Mouse (Mus musculus): ENCODE measurements around the gene Dhrs1. TPM values are rescaled to one million over a fixed set of nuclear protein-coding genes. Genes with fewer than 3 reads are reported as not detected.

Gene Dhrs1
- polyA plus RNA-seq, 1 experiment: 122 TPM

GRCm38 (mm10) chr14:55727889-55728685 lies 17.4 kb downstream of the Dhrs1 start:
- no peaks in the 10 kb centered on the region for H3K27me3 ChIP-seq (ENCODE audit: control insufficient read depth, insufficient read depth, low read length)
- WGBS: 61% methylated on average over 8 of the region's 8 CpGs
- no peaks in the 10 kb centered on the region for H3K4me1 ChIP-seq (ENCODE audit: control insufficient read depth, insufficient read depth, low read length)
- H3K4me3 ChIP-seq (replicated peaks; ENCODE audit: insufficient read depth, low read depth, low read length): no peak overlapping the region
- no peak overlapping the region for H3K27ac ChIP-seq (ENCODE audit: insufficient read depth, low read length)
- TF ChIP-seq POLR2A (IDR thresholded peaks at IDR 0.05; ENCODE audit: borderline replicate concordance, insufficient read depth, low read length) (no peak), CTCF (IDR thresholded peaks at IDR 0.05; ENCODE audit: borderline replicate concordance, insufficient read depth, low read depth, low read length) (no peak)
- no peak for DNase-seq

GRCm38 (mm10) chr14:55726261-55726660 lies 19.2 kb downstream of the Dhrs1 start:
- no peak for TF ChIP-seq POLR2A (IDR thresholded peaks at IDR 0.05; ENCODE audit: borderline replicate concordance, insufficient read depth, low read length)
- no peak for TF ChIP-seq CTCF (IDR thresholded peaks at IDR 0.05; ENCODE audit: borderline replicate concordance, insufficient read depth, low read depth, low read length)
- no peak overlapping the region for H3K27ac ChIP-seq (ENCODE audit: insufficient read depth, low read length)
- H3K4me1 ChIP-seq (ENCODE audit: control insufficient read depth, insufficient read depth, low read length): peaks cover under 1% of the 10 kb centered on the region; the same call in 1 of the 2 replicates
- no peak overlapping the region for H3K4me3 ChIP-seq (replicated peaks; ENCODE audit: insufficient read depth, low read depth, low read length)
- H3K27me3 ChIP-seq (ENCODE audit: control insufficient read depth, insufficient read depth, low read length): no peaks in the 10 kb centered on the region
- DNase-seq: no peak

DNA sequence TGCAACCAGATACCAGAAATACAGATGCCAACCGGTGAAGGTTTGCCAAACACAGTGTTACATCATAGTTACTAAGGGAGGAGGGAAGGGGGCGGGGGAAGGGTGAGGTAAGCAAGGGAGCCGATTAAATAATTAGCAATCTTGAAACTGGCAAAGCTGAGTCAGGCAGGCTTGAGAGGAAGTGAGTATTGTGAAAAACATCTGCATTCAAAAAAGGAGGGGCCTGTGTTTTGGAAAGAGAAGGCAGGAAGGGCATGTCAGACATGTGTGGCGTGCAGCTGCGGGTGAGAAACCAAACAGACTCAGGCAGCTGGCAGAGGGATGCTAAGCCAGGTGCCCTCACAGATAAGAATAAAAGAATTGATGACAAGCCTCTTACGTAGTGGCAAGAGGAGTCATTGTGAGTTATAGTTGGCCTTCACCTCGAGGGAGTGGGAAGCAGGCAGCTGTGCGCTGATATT lies 21.0 kb downstream of the Dhrs1 start:
- Histone ChIP-seq H3K27me3 (ENCODE audit: control insufficient read depth, insufficient read depth, low read length) (no peaks in the 10 kb centered on the region), H3K4me1 (ENCODE audit: control insufficient read depth, insufficient read depth, low read length) (peaks cover 4% of the 10 kb centered on the region; the same call in 1 of the 2 replicates), H3K27ac (ENCODE audit: insufficient read depth, low read length) (no peak overlapping the region), H3K4me3 (replicated peaks; ENCODE audit: insufficient read depth, low read depth, low read length) (no peak overlapping the region)
- DNase-seq: no peak
- TF ChIP-seq POLR2A (IDR thresholded peaks at IDR 0.05; ENCODE audit: borderline replicate concordance, insufficient read depth, low read length): no peak
- TF ChIP-seq CTCF (IDR thresholded peaks at IDR 0.05; ENCODE audit: borderline replicate concordance, insufficient read depth, low read depth, low read length): no peak
- 70% methylated on average over 8 of the region's 8 CpGs for WGBS

DNA sequence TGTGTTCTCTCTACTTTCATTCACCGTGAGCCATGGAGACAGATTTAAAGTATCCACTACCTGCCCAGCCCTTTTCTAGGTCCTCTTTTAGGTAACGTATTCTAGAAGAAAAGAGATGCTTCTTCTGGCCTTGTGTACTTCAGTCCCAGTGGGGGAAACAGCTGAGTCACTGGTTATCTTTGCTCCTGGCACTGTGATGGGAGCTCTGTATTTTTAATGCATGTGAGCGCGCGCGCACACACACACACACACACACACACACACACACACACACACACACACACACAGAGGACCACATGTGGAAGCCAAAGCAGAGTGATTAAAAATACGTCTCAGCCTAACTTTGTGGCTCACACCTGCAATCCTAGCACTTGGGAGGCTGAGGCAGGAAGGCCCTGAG lies 22.1 kb downstream of the Dhrs1 start:
- no peak overlapping the region for H3K4me3 ChIP-seq (replicated peaks; ENCODE audit: insufficient read depth, low read depth, low read length)
- peaks cover 4% of the 10 kb centered on the region; the same call in 1 of the 2 replicates for H3K4me1 ChIP-seq (ENCODE audit: control insufficient read depth, insufficient read depth, low read length)
- no peaks in the 10 kb centered on the region for H3K27me3 ChIP-seq (ENCODE audit: control insufficient read depth, insufficient read depth, low read length)
- WGBS: 89% methylated on average over 7 of the region's 7 CpGs
- TF ChIP-seq CTCF (IDR thresholded peaks at IDR 0.05; ENCODE audit: borderline replicate concordance, insufficient read depth, low read depth, low read length) (no peak), POLR2A (IDR thresholded peaks at IDR 0.05; ENCODE audit: borderline replicate concordance, insufficient read depth, low read length) (no peak)
- H3K27ac ChIP-seq (ENCODE audit: insufficient read depth, low read length): no peak overlapping the region
- no peak for DNase-seq

DNA sequence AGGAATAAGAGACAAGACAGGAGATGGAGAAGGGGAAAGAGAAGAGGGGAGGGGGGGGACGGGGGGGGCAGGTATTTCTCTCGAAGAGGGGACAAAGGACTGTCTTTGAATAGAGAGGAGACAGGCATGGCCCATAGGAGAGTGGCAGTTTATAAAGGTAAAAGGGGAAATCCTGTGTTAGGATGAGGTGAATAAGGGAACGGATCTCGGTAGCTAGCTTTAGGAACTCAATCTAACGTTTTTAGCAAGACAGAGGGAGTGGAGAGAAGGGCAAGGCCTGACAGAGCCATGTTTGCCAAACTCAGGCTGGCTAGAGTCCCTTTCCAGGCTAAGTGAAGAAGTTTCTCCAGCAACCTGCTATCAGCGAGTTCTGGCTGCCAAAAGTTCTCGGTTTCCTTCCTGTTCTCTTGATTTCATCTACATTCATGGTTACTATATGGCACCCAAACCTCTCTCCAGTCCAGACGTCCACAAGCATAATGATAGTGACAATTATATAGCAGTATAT lies 23.0 kb downstream of the Dhrs1 start:
- DNase-seq: no peak
- H3K27ac ChIP-seq (ENCODE audit: insufficient read depth, low read length): no peak overlapping the region
- H3K4me3 ChIP-seq (replicated peaks; ENCODE audit: insufficient read depth, low read depth, low read length): no peak overlapping the region
- TF ChIP-seq CTCF (IDR thresholded peaks at IDR 0.05; ENCODE audit: borderline replicate concordance, insufficient read depth, low read depth, low read length) (no peak), POLR2A (IDR thresholded peaks at IDR 0.05; ENCODE audit: borderline replicate concordance, insufficient read depth, low read length) (no peak)
- no peaks in the 10 kb centered on the region for H3K27me3 ChIP-seq (ENCODE audit: control insufficient read depth, insufficient read depth, low read length)
- H3K4me1 ChIP-seq (ENCODE audit: control insufficient read depth, insufficient read depth, low read length): peaks cover 4% of the 10 kb centered on the region; the same call in 1 of the 2 replicates
- WGBS: 45% methylated on average over 8 of the region's 8 CpGs

DNA sequence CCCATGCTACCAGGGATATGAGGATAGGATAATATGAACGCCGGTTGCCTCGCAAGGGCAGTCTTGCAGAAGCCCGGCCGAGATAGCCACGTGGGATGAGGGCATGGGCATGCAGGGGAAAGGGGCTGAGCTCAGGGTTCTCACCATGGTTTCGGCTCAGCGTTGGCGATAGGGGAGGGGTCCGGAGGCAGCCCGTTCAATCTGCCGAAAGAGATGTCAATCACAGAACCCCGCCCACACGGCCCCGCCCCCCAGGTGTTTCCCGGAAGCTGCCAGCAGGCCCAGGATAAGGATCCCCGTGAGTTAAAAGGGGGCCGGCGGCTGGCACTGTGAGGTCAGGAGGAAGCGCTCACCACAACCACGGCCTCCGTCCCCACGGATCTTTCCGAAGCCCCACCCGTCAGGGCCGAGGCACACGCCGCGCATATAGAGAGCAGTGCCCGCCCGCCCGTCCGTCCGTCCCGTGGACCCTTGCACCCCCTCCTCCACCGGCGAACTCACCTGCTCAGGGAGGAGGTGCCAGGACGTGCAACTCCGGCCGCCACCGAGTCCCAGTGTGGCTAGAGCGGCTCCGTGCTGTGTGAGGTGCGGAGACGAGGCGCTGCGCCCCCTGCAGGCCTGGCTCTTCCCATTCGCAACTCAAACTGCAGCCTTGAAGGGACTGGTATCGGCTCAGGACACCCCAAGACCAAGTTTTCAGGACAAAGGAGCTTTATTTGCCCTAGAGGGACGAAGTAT lies 23.6 kb downstream of the Dhrs1 start, which contains the start of gene Rabggta:
Gene Rabggta, minus strand, starts transcription at position 564 of the 738 bp plus-strand sequence.
- Histone ChIP-seq H3K27ac (ENCODE audit: insufficient read depth, low read length) (peak within 1 kb of the TSS; percentile 26; the same call in 1 of the 2 replicates), H3K4me3 (replicated peaks; ENCODE audit: insufficient read depth, low read depth, low read length) (peak within 1 kb of the TSS; percentile 96), H3K4me1 (ENCODE audit: control insufficient read depth, insufficient read depth, low read length) (peaks cover 4% of the 10 kb centered on the region; the same call in 1 of the 2 replicates), H3K27me3 (ENCODE audit: control insufficient read depth, insufficient read depth, low read length) (no peaks in the 10 kb centered on the region)
- DNase-seq: peak; percentile 93 to 94
- TF ChIP-seq CTCF (IDR thresholded peaks at IDR 0.05; ENCODE audit: borderline replicate concordance, insufficient read depth, low read depth, low read length) (peak; percentile 87), POLR2A (IDR thresholded peaks at IDR 0.05; ENCODE audit: borderline replicate concordance, insufficient read depth, low read length) (peak; percentile 45; the same call in 1 of the 2 replicates)
- under 1% methylated on average over 48 of the region's 50 CpGs for WGBS

DNA sequence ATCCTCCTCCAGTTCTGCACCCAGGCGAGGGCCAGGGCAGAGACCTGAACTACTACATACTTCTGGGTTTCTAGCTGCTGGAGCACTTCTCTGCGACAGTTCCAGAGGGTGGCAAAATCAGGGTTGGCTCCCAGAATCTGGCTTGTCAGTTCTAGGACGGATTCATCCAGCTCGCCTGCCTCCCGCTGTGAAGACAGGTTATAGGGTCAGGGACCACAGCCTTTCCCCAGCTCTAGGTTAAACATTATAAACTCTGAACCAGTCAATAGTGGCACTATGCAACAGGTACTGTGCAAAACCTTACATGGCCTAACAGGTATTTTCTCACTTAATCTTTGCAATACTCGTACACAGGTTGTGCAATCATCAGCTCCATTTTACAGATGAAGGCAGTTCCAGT lies 24.4 kb downstream of the Dhrs1 start:
- Histone ChIP-seq H3K4me3 (replicated peaks; ENCODE audit: insufficient read depth, low read depth, low read length) (peak overlapping the region; percentile 96), H3K27ac (ENCODE audit: insufficient read depth, low read length) (no peak overlapping the region), H3K27me3 (ENCODE audit: control insufficient read depth, insufficient read depth, low read length) (no peaks in the 10 kb centered on the region), H3K4me1 (ENCODE audit: control insufficient read depth, insufficient read depth, low read length) (peaks cover 4% of the 10 kb centered on the region; the same call in 1 of the 2 replicates)
- 71% methylated on average over 6 of the region's 6 CpGs for WGBS
- no peak for DNase-seq
- TF ChIP-seq CTCF (IDR thresholded peaks at IDR 0.05; ENCODE audit: borderline replicate concordance, insufficient read depth, low read depth, low read length): no peak
- no peak for TF ChIP-seq POLR2A (IDR thresholded peaks at IDR 0.05; ENCODE audit: borderline replicate concordance, insufficient read depth, low read length)
